Mouse (Mus musculus): ENCODE results near the gene Cdhr5.
A peak's percentile ranks its signal among the peaks of the same experiment; 100 is the strongest.

Gene Cdhr5

DNA sequence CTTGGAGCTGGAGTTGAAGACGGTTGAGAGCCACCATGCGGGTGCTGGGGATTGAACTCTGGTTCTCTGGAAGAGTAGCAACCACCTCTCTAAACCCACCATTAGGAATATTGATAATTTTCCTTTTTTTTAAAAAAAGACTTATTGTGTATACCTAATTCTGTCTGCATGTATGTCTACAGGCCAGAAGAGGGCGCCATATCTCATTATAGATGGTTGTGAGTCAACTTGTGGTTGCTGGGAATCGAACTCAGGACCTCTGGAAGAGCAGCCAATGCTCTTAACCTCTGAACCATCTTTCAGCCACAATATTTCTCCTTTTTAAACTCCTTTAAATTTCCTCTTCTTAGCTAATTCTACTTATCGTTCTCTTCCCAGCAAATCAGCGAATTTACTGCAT lies 50.1 kb downstream of the Cdhr5 start:
- DNase-seq (ENCODE audit: extremely low read depth, insufficient read length, low spot score) = no peak

GRCm38 (mm10) chr7:141222696-141223215 lies 53.8 kb downstream of the Cdhr5 start:
- no peak for DNase-seq (ENCODE audit: extremely low read depth, insufficient read length, low spot score)

DNA sequence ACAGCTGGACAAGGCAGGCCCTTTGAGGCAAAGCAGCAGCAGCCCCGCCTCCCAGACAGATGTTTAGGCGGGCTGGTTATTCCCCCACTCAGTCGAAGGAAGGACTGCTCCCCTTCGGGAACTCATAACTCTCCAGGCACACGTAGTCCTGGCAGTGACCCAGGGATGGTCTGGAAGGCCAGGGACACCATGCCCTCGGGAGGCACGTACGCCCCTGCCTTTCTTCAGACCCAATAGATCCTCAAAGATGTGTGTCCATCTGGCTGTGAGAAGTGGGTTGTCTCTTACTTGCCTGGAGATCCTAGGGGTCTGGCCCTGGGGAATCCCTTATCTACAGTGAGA lies 54.5 kb downstream of the Cdhr5 start:
- no peak for DNase-seq (ENCODE audit: extremely low read depth, insufficient read length, low spot score)

DNA sequence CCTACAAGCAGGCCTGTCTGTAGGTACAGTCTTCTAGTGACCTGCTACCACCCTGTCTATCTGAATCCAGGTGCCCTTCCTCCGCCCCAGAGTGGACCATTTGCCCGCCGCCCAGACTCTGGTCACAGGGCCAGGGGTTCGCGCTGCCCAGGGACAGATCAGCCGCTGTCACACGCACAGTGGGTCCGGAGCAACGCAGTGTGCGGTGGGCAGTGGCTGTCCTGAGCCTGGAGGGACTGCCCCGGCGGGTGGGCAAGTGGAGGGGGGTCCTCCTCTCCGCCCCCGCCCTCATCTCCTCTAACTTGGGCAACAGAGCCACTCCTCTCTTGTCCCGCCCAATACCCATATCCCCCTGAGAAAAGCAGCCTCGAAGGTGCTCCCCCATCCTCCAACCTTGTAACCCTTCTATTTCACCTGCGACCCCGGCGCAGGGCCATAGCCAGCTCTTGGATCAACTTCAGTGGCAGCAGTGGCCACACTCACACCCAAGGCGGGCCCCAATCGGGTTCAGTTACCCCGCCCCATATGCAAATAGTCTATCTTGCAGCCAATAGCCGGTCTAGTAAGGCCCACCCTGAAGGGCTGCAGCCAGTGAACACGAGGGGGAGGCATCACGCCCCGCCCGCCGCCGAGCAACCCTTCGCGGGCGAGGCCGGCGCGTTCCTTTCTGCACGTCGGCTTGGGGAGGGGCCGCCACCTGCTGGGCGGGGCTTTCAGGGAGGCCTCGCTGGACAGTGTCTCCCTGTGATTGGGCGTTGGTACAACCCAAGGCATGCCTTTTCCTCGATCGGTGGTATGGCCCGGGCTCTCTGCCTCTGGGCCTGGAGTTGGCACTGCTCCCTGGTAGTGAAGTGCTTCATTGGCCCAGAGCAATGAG lies 55.1 kb downstream of the Cdhr5 start:
- DNase-seq (ENCODE audit: extremely low read depth, insufficient read length, low spot score) = peak; percentile 99

DNA sequence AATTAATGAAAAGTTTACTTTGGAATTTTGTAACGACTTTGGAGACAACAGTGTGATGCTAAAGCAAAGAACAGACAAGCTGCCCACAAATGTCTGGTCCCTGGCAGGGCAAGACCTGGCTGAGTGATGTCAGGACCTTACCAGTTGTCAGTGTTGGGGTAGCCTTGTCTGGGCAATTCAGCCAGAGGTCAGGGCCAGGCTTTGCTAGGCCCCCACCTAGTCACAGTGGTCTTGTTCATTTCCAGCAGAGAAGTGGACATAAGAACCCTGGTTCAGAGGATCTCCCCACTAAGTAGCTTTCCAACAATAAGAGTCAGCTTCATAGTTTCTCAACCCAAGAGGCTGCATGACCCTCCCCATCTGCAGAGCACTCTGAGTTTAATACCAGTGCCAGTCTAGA lies 56.2 kb downstream of the Cdhr5 start:
- DNase-seq (ENCODE audit: extremely low read depth, insufficient read length, low spot score) = no peak

DNA sequence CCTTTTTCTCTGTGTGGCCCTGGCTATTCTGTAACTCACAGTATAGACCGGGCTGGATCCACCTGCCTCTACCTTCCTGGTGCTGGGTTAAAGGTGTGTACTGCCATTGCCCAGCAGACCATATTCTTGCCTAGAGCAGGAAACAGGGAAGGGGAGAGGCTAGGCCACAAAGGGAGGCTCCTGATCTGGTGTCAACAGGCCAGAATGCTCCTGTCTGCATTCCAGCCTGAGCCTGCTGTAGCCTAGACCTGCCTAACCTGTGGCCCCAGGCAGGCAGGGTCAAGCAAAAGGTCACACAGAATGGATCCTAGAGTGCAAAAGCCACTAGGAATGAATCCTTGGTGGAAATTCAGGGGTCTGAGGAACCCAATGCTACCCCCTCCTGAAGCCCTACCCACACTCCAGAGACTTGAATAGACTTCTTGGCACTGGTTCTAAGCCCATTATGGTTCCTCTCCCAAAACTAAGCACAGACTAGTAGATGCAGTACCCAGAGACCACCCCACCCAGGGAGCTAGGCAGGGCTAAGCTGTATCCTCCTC lies 57.0 kb downstream of the Cdhr5 start:
- DNase-seq (ENCODE audit: extremely low read depth, insufficient read length, low spot score) = no peak

All from 3134 (cell line).